Mouse (Mus musculus) cortical plate, adult 2 months (tissue): ENCODE results near the gene Sec61a1.

Experiments
- CTCF ChIP-seq: fragments of 200-500 bp; IDR thresholded peaks from 2 replicates; pipeline ENCODE4 v1.5.1; 2011; ENCODE audit warnings: mild to moderate bottlenecking, control low read depth, low read length; ENCODE audit not compliant: insufficient read depth; ENCODE audit errors: extremely low read depth
- POLR2A ChIP-seq: fragments of 200-500 bp; IDR thresholded peaks from 2 replicates; pipeline ENCODE4 v1.6.1; 2011; ENCODE audit warnings: mild to moderate bottlenecking, low read length, control low read depth; ENCODE audit not compliant: insufficient read depth; ENCODE audit errors: extremely low read depth

GRCm38 (mm10) chr6:88548405-88549049, 29.8 kb upstream of the Sec61a1 start:
- TF ChIP-seq CTCF: no peak
- no peak for TF ChIP-seq POLR2A
